ENCODE assay signal across 7 mouse cellular contexts in the genomic region with DNA sequence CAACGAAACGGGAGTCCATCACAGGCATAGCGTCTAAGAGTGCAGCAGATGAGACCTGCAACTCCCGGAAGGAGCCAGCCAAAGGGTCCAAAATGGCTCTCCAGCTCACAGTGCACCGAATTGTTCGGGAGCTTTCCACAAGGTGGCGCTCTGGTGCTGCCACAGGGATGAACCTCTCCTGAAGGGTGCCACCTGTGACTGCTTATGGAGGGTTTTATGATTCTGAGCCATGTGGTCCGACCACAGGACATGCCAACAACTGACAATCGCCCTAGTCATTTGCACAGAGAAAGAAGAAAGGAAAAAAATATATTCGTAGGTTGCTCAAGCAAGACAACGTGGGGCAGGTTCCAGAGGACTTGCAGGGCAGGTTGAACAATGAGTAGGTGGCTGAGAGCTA.
DNase-seq lines count a peak whose midpoint lies in the region; ATAC-seq and TF ChIP-seq lines count a peak whose summit lies in the region.

No protein-coding gene starts in this region.

- H3K9ac ChIP-seq in ES-E14 (ENCODE audit: insufficient read depth, low read depth, low read length, poor library complexity, severe bottlenecking), result no peak overlapping the region
- no peak overlapping the region for H3K9ac ChIP-seq in embryonic facial prominence, embryonic 14.5 days (ENCODE audit: low read depth, low read length)

- in situ Hi-C loops in ES-E14 (cut with MboI; ENCODE audit: low sequenced_read_pairs in 2 of 2, unreplicated experiment in 2 of 2), result no loop called here

- no peaks in the 10 kb centered on the region for H3K4me1 ChIP-seq in ES-E14 (ENCODE audit: control insufficient read depth in 2 of 2, insufficient read depth in 2 of 2, low read length in 2 of 2, poor library complexity in 1 of 2)
- no peaks in the 10 kb centered on the region for H3K4me1 ChIP-seq in embryonic facial prominence, embryonic 14.5 days (ENCODE audit: control insufficient read depth, insufficient read depth, low read length)

- no peaks in the 10 kb centered on the region for H3K27me3 ChIP-seq in embryonic facial prominence, embryonic 14.5 days (replicated peaks; ENCODE audit: control insufficient read depth, insufficient read depth, low read length)

- H3K9me3 ChIP-seq in ES-E14 (ENCODE audit: control insufficient read depth, insufficient read depth, low read depth, low read length), result no peaks in the 10 kb centered on the region
- H3K9me3 ChIP-seq in embryonic facial prominence, embryonic 14.5 days (ENCODE audit: control insufficient read depth, low read length), result 0 out of 2 replicates have a peak, but pooled peaks cover 5% of the 10 kb centered on the region

- H3K4me3 ChIP-seq in ES-E14 (ENCODE audit: insufficient read depth in 1 of 2, low read depth in 1 of 2, low read length in 2 of 2, poor library complexity in 1 of 2, severe bottlenecking in 1 of 2), result peak overlapping the region in 1 of 2 experiments; percentile 37; a peak in 1 of 4 replicates
- H3K4me3 ChIP-seq in embryonic facial prominence, embryonic 14.5 days (ENCODE audit: low read depth, low read length), result no peak overlapping the region

- DNase-seq in ES-E14 (ENCODE audit: low read depth, low spot score), result peak; percentile 75
- peak; percentile 78 for DNase-seq in adrenal gland, postnatal 14 days
- peak; percentile 73 for DNase-seq in embryonic facial prominence, embryonic 14.5 days (ENCODE audit: low spot score)
- DNase-seq in heart, postnatal 4 days, result peak; percentile 80
- DNase-seq in layer of hippocampus, postnatal 10 days (ENCODE audit: low spot score in 2 of 2), result peak; percentile 92 to 93
- DNase-seq in spleen, postnatal 36 days (ENCODE audit: low spot score in 2 of 2), result peak; percentile 53 to 60

- peak; percentile 63; the same call in 1 of the 2 replicates for ATAC-seq in embryonic facial prominence, embryonic 14.5 days (ENCODE audit: low read depth)
- ATAC-seq in megakaryocyte, adult 5-6 weeks (ENCODE audit: poor library complexity, severe bottlenecking), result peak; percentile 63

- no peaks in the 10 kb centered on the region for H3K36me3 ChIP-seq in ES-E14 (ENCODE audit: control insufficient read depth, insufficient read depth, low read length, poor library complexity, severe bottlenecking)
- H3K36me3 ChIP-seq in embryonic facial prominence, embryonic 14.5 days (ENCODE audit: control insufficient read depth, insufficient read depth, low read length), result no peaks in the 10 kb centered on the region

- WGBS in embryonic facial prominence, embryonic 14.5 days, result 35% methylated on average over 11 of the region's 11 CpGs

- no peak overlapping the region for H3K4me2 ChIP-seq in embryonic facial prominence, embryonic 14.5 days (ENCODE audit: low read depth, low read length)

- H3K27ac ChIP-seq in ES-E14 (ENCODE audit: insufficient read depth, low read depth, low read length, poor library complexity, severe bottlenecking), result no peak overlapping the region
- no peak overlapping the region for H3K27ac ChIP-seq in embryonic facial prominence, embryonic 14.5 days (replicated peaks; ENCODE audit: low read depth, low read length)

TF ChIP-seq in ES-E14, 5 proteins besides CTCF, POLR2A, EP300 and RAD21:
- TF ChIP-seq ZC3H11A (IDR thresholded peaks at IDR 0.05; ENCODE audit: borderline replicate concordance, low read depth, low read length) (peak; percentile 81), MAFK (IDR thresholded peaks at IDR 0.05; ENCODE audit: insufficient read depth, low read depth, low read length) (no peak), ZNF384 (IDR thresholded peaks at IDR 0.05; ENCODE audit: low read depth, low read length) (no peak), HCFC1 (IDR thresholded peaks at IDR 0.05; ENCODE audit: borderline replicate concordance, insufficient read depth, low read length) (no peak), CHD2 (IDR thresholded peaks at IDR 0.05; ENCODE audit: low read depth, low read length) (no peak)
